Mouse (Mus musculus) E14TG2a.4 (cell line): Measurements from ENCODE around the gene Slitrk5.
A peak's percentile ranks its signal among the peaks of the same experiment; 100 is the strongest.
"Not testable (repeated sequence)": the region's sequence is repeated elsewhere in the genome, so short reads cannot be mapped to it uniquely, and the experiment has no call there.

Experiments used
- H3K27me3 ChIP-seq: 2 replicates; pipeline ENCODE4 v1.6.1; 2014; ENCODE audit warnings: low read length, control low read depth; ENCODE audit not compliant: insufficient read depth
- H3K36me3 ChIP-seq: 2 replicates; pipeline ENCODE4 v1.6.1; 2014; ENCODE audit warnings: low read length, control low read depth; ENCODE audit not compliant: insufficient read depth
- H3K4me1 ChIP-seq: replicated peaks from 2 replicates; pipeline ENCODE4 v1.6.1; 2014; ENCODE audit warnings: low read depth, low read length, control low read depth
- H3K4me3 ChIP-seq: replicated peaks from 2 replicates; pipeline ENCODE4 v1.5.1; 2014; ENCODE audit warnings: mild to moderate bottlenecking, low read length
- H3K9me3 ChIP-seq: 2 replicates; pipeline ENCODE4 v1.6.1; 2014; ENCODE audit warnings: low read length, control low read depth
- CTCF ChIP-seq: conservative IDR thresholded peaks from 2 replicates; pipeline ENCODE4 v1.5.1; 2014; ENCODE audit warnings: low read length
- NANOG ChIP-seq: IDR thresholded peaks from 2 replicates; pipeline ENCODE4 v1.6.1; 2014; ENCODE audit warnings: borderline replicate concordance, low read length, mixed read lengths
- POU5F1 ChIP-seq: IDR thresholded peaks from 2 replicates; pipeline ENCODE4 v1.6.1; 2014; ENCODE audit warnings: low read length, borderline replicate concordance

The Slitrk5 gene

DNA sequence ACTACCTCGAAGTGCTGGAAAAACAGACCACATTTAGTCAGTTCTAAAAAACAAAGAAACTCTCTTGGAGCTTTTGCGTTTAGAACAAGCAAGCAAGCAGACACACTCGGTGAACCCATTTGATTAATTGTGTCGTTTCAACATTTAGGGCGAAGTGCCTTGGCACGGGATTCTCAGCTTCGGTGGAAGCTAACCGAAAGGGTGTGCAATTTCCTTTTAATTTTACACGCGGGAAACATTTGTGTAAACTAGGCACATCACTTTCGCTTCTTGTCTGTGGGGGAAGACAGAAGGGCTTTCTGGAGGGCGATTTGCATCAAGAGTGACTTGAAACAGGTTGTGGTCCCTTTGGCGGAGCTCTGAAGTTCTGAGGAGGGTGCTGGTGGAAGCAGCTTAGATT lies 6.9 kb downstream of the Slitrk5 start:
- peak overlapping the region; percentile 71 for H3K4me3 ChIP-seq
- H3K36me3 ChIP-seq, result no peaks in the 10 kb centered on the region
- no peaks in the 10 kb centered on the region for H3K9me3 ChIP-seq
- TF ChIP-seq POU5F1 (no peak), NANOG (no peak), CTCF (no peak)
- peaks cover 34% of the 10 kb centered on the region for H3K4me1 ChIP-seq
- peaks cover 56% of the 10 kb centered on the region for H3K27me3 ChIP-seq

DNA sequence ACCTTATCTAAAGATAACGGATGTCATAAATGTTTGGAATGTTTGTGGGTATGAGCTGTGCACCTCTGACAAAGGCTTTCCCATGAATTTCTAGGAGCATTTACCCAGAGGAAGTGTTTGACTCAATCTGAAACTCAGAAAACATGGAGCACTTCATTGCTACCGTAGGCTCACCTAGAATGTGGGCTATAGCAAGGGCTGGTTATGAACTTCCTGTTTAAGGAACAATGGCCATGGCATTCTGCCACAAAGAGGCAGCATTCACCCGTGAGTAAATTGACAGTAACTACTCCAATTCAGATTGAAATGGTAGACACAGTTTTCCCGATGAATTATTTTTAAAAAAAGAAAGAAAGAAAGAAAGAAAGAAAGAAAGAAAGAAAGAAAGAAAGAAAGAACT lies 8.6 kb downstream of the Slitrk5 start:
- Histone ChIP-seq H3K36me3 (no peaks in the 10 kb centered on the region), H3K4me3 (no peak overlapping the region), H3K27me3 (peaks cover 42% of the 10 kb centered on the region), H3K9me3 (no peaks in the 10 kb centered on the region), H3K4me1 (peaks cover 23% of the 10 kb centered on the region)
- TF ChIP-seq CTCF, result no peak
- TF ChIP-seq POU5F1, result no peak
- no peak for TF ChIP-seq NANOG

DNA sequence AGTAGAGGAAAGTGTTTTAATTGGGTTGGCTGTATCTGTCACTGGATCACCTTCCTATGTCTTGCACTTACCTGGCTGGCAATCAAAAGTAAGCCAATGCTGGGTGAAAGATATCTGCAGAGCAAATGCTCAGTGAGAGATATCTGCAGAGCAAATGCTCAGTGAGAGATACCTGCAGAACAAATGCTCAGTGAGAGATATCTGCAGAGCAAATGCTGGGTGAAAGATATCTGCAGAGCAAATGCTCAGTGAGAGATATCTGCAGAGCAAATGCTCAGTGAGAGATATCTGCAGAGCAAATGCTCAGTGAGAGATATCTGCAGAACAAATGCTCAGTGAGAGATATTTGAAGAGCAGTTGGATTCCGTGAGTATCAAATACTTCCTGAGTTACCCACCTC lies 15.2 kb downstream of the Slitrk5 start:
- H3K36me3 ChIP-seq, H3K4me3 ChIP-seq, H3K27me3 ChIP-seq, H3K4me1 ChIP-seq, H3K9me3 ChIP-seq: not testable (repeated sequence)

DNA sequence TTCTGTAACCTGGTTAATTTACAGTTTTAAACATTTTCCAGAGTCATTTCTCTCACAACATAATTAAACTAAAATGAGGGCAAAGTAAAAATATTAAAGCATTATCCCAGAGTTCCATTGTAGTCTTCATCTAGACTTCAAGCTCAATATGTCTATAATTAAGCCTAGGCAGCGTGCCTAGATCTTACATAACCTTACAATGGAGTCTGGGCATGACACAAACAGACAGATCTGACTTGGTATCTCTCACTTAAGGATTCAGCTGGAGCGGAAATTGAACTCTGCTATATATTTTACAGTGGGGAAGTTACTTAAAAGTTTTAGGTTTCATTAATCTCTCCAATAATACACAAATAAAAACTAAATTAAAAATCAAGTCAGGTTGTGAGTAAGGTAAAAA lies 54.9 kb downstream of the Slitrk5 start:
- no peaks in the 10 kb centered on the region for H3K36me3 ChIP-seq
- H3K9me3 ChIP-seq, result no peaks in the 10 kb centered on the region
- no peak overlapping the region for H3K4me3 ChIP-seq
- TF ChIP-seq POU5F1 (no peak), NANOG (no peak), CTCF (no peak)
- no peaks in the 10 kb centered on the region for H3K4me1 ChIP-seq
- H3K27me3 ChIP-seq, result no peaks in the 10 kb centered on the region
